Mouse (Mus musculus) MEL (cell line): Measurements from ENCODE around the gene 9130019O22Rik. TPM values are rescaled to one million over a fixed set of nuclear protein-coding genes. Genes with fewer than 3 reads are reported as not detected.
"Not testable (repeated sequence)": the region's sequence is repeated elsewhere in the genome, so short reads cannot be mapped to it uniquely, and the experiment has no call there.

Source experiments
- DNase-seq: peaks from one replicate; pipeline ENCODE4 v3.0.0; 2011; ENCODE audit warnings: low read depth, low spot score
- H3K27ac ChIP-seq: 2 replicates; pipeline ENCODE4 v1.5.1; 2012; ENCODE audit warnings: low read depth, mild to moderate bottlenecking, control low read depth, low read length, moderate library complexity; ENCODE audit not compliant: control insufficient read depth
- H3K27me3 ChIP-seq, 2 experiments: fragments of 150-350 bp in 1 of 2; sonication (generic) in 1 of 2; 2 replicates each; pipeline ENCODE4 v1.6.1; 2012; ENCODE audit warnings: low read length in 2 of 2, mild to moderate bottlenecking in 2 of 2, improper control_type of control experiment in 1 of 2, moderate library complexity in 1 of 2; ENCODE audit not compliant: insufficient read depth in 2 of 2, control insufficient read depth in 1 of 2
- H3K36me3 ChIP-seq, 2 experiments: 2 replicates each; pipeline ENCODE4 v1.6.1; 2012 to 2014; ENCODE audit warnings: low read length in 2 of 2, improper control_type of control experiment in 1 of 2, inconsistent platforms in 1 of 2, mild to moderate bottlenecking in 1 of 2; ENCODE audit not compliant: insufficient read depth in 2 of 2, control insufficient read depth in 1 of 2
- H3K4me1 ChIP-seq, 2 experiments: fragments of 150-350 bp in 1 of 2; sonication (generic) in 1 of 2; 2 replicates each; pipeline ENCODE4 v1.6.1; 2012; ENCODE audit warnings: low read length in 2 of 2, improper control_type of control experiment in 1 of 2, mild to moderate bottlenecking in 1 of 2; ENCODE audit not compliant: insufficient read depth in 2 of 2, control insufficient read depth in 1 of 2
- H3K4me3 ChIP-seq, 2 experiments: fragments of 150-350 bp in 1 of 2; sonication (generic) in 1 of 2; 2 replicates each; pipeline ENCODE4 v1.5.1; 2012; ENCODE audit warnings: low read depth in 2 of 2, low read length in 2 of 2, mild to moderate bottlenecking in 2 of 2, moderate library complexity in 2 of 2, control low read depth in 1 of 2, improper control_type of control experiment in 1 of 2; ENCODE audit not compliant: control insufficient read depth in 1 of 2, insufficient read depth in 1 of 2
- H3K79me2 ChIP-seq: 2 replicates; pipeline ENCODE4 v1.6.1; 2012; ENCODE audit warnings: mild to moderate bottlenecking, low read length, moderate library complexity; ENCODE audit not compliant: control insufficient read depth, poor library complexity, insufficient read depth
- H3K9ac ChIP-seq: 2 replicates; pipeline ENCODE4 v1.6.1; 2012; ENCODE audit warnings: low read depth, mild to moderate bottlenecking, control low read depth, low read length, moderate library complexity; ENCODE audit not compliant: control insufficient read depth, poor library complexity, severe bottlenecking
- H3K9me3 ChIP-seq: fragments of 150-350 bp; sonication (generic); replicated peaks from 2 replicates; pipeline ENCODE4 v1.6.1; 2012; ENCODE audit warnings: mild to moderate bottlenecking, low read length, improper control_type of control experiment, moderate library complexity; ENCODE audit not compliant: insufficient read depth
- BHLHE40 ChIP-seq: IDR thresholded peaks from 2 replicates; pipeline ENCODE4 v1.6.1; 2012; ENCODE audit warnings: low read depth, mild to moderate bottlenecking, inconsistent platforms, low read length, improper control_type of control experiment, borderline replicate concordance
- CTCF ChIP-seq, 3 experiments: IDR thresholded peaks in 2 of 3; conservative IDR thresholded peaks in 1 of 3; 2 replicates each; pipeline ENCODE4 v1.5.1; 2011 to 2012; ENCODE audit warnings: low read length in 3 of 3, low read depth in 2 of 3, mild to moderate bottlenecking in 2 of 3, improper control_type of control experiment in 1 of 3, inconsistent platforms in 1 of 3, mixed read lengths in 1 of 3, moderate library complexity in 1 of 3; ENCODE audit not compliant: control insufficient read depth in 1 of 3, insufficient read depth in 1 of 3, poor library complexity in 1 of 3, severe bottlenecking in 1 of 3
- ELF1 ChIP-seq: IDR thresholded peaks from 2 replicates; pipeline ENCODE4 v1.6.1; 2014; ENCODE audit warnings: low read depth, mild to moderate bottlenecking, inconsistent platforms, low read length, improper control_type of control experiment, moderate library complexity
- ETS1 ChIP-seq: IDR thresholded peaks from 2 replicates; pipeline ENCODE4 v1.6.1; 2012; ENCODE audit warnings: low read depth, mild to moderate bottlenecking, inconsistent platforms, low read length, improper control_type of control experiment, moderate library complexity
- HCFC1 ChIP-seq: IDR thresholded peaks from 2 replicates; pipeline ENCODE4 v1.6.1; 2012; ENCODE audit warnings: low read depth, mild to moderate bottlenecking, inconsistent platforms, low read length, improper control_type of control experiment, moderate library complexity
- MAX ChIP-seq: IDR thresholded peaks from 2 replicates; pipeline ENCODE4 v1.6.1; 2011; ENCODE audit warnings: low read length, improper control_type of control experiment
- MXI1 ChIP-seq: IDR thresholded peaks from 2 replicates; pipeline ENCODE4 v1.6.1; 2011; ENCODE audit warnings: mild to moderate bottlenecking, low read depth, low read length, improper control_type of control experiment
- MYC ChIP-seq: IDR thresholded peaks from 2 replicates; pipeline ENCODE4 v1.6.1; 2011; ENCODE audit warnings: low read depth, mild to moderate bottlenecking, low read length, improper control_type of control experiment, moderate library complexity
- NELFE ChIP-seq: IDR thresholded peaks from 2 replicates; pipeline ENCODE4 v1.6.1; 2011; ENCODE audit warnings: low read depth, low read length, improper control_type of control experiment
- NRF1 ChIP-seq: IDR thresholded peaks from 2 replicates; pipeline ENCODE4 v1.6.1; 2014; ENCODE audit warnings: low read depth, mild to moderate bottlenecking, inconsistent platforms, low read length, improper control_type of control experiment, moderate library complexity; ENCODE audit not compliant: poor library complexity, insufficient read depth, severe bottlenecking
- POLR2A ChIP-seq, 2 experiments: IDR thresholded peaks; 2 replicates each; pipeline ENCODE4 v1.6.1; 2011 to 2012; ENCODE audit warnings: low read length in 2 of 2, mild to moderate bottlenecking in 2 of 2, control low read depth in 1 of 2, improper control_type of control experiment in 1 of 2, low read depth in 1 of 2, moderate library complexity in 1 of 2; ENCODE audit not compliant: control insufficient read depth in 1 of 2, insufficient read depth in 1 of 2, poor library complexity in 1 of 2
- POLR2AphosphoS2 ChIP-seq: IDR thresholded peaks from 2 replicates; pipeline ENCODE4 v1.6.1; 2011; ENCODE audit warnings: low read length, improper control_type of control experiment
- SIN3A ChIP-seq: IDR thresholded peaks from 2 replicates; pipeline ENCODE4 v1.6.1; 2012; ENCODE audit warnings: low read length, improper control_type of control experiment, inconsistent platforms
- SMC3 ChIP-seq: IDR thresholded peaks from 2 replicates; pipeline ENCODE4 v1.6.1; 2011; ENCODE audit warnings: low read depth, low read length, improper control_type of control experiment
- TBP ChIP-seq: IDR thresholded peaks from 2 replicates; pipeline ENCODE4 v1.8.0; 2011; ENCODE audit warnings: low read depth, low read length, improper control_type of control experiment
- USF1 ChIP-seq: IDR thresholded peaks from 2 replicates; pipeline ENCODE4 v1.6.1; 2014; ENCODE audit warnings: low read depth, mild to moderate bottlenecking, inconsistent platforms, low read length, improper control_type of control experiment, moderate library complexity
- USF2 ChIP-seq, 2 experiments: IDR thresholded peaks; 2 replicates each; pipeline ENCODE4 v1.6.1; 2011 to 2012; ENCODE audit warnings: improper control_type of control experiment in 2 of 2, low read length in 2 of 2, borderline replicate concordance in 1 of 2, inconsistent platforms in 1 of 2, low read depth in 1 of 2, mild to moderate bottlenecking in 1 of 2; ENCODE audit not compliant: insufficient read depth in 1 of 2
- ZMIZ1 ChIP-seq: IDR thresholded peaks from 2 replicates; pipeline ENCODE4 v1.6.1; 2012; ENCODE audit warnings: low read depth, mild to moderate bottlenecking, inconsistent platforms, low read length, improper control_type of control experiment, moderate library complexity
- polyA plus RNA-seq, 2 experiments: library from polyadenylated mRNA; stranded (reverse) in 1 of 2; unstranded in 1 of 2; fragments of >175 nt in 1 of 2; fragments of >200 nt in 1 of 2; gene quantifications; 2 replicates each; pipeline versions ENCODE4 v1.2.1 to v1.2.4; 2012; ENCODE audit warnings: low replicate concordance in 2 of 2, low read depth in 1 of 2; ENCODE audit not compliant: insufficient read length in 2 of 2, insufficient read depth in 1 of 2, missing spikeins in 1 of 2
- total RNA-seq: library from RNA; depleted of rRNA; stranded (reverse); fragments of 300-350 nt; gene quantifications from 2 replicates; pipeline ENCODE4 v1.2.3, GENCODE M21; 2012

The 9130019O22Rik gene
- total and polyA plus RNA-seq, 3 experiments = 1.5 to 2.1 TPM; not detected in 1

- Histone ChIP-seq H3K9ac (peak within 1 kb of the TSS; percentile 76), H3K27ac (peak within 1 kb of the TSS; percentile 36), H3K4me3 (peak within 1 kb of the TSS; percentile 72 to 80), H3K4me1 (peaks cover 23 to 37% of the 10 kb centered on the region in 2 experiments), H3K36me3 (peaks cover 0 to 32% of the 10 kb centered on the region in 2 experiments; a peak in 2 of 4 replicates)
- not testable (repeated sequence) for H3K27me3 ChIP-seq, H3K79me2 ChIP-seq, H3K9me3 ChIP-seq
- TF ChIP-seq CTCF (IDR thresholded peaks at IDR 0.05 in 2 of 3, conservative IDR thresholded peaks at IDR 0.05 in 1 of 3; ENCODE audit: control insufficient read depth in 1 of 3, insufficient read depth in 1 of 3, low read depth in 2 of 3, low read length in 3 of 3, poor library complexity in 1 of 3, severe bottlenecking in 1 of 3) (peak; percentile 25 to 56 (median 54); a peak in 5 of 6 replicates), HCFC1 (peak; percentile 94), MAX (peak; percentile 90), SIN3A (peak; percentile 92), NRF1 (peak; percentile 41; the same call in 1 of the 2 replicates), POLR2A (IDR thresholded peaks at IDR 0.05; ENCODE audit: control insufficient read depth in 1 of 2, insufficient read depth in 1 of 2, low read depth in 1 of 2, low read length in 2 of 2, poor library complexity in 1 of 2) (peak; percentile 77 to 87), NELFE (peak; percentile 78), USF1 (peak; percentile 98), MXI1 (peak; percentile 74), TBP (peak; percentile 69), BHLHE40 (peak; percentile 87), ZMIZ1 (0 out of 2 replicates have a peak, but pooled peaks have one; percentile 56), ETS1 (peak; percentile 74; the same call in 1 of the 2 replicates), ELF1 (peak; percentile 71; the same call in 1 of the 2 replicates), POLR2AphosphoS2 (peak; percentile 77; the same call in 1 of the 2 replicates), USF2 (IDR thresholded peaks at IDR 0.05; ENCODE audit: borderline replicate concordance in 1 of 2, insufficient read depth in 1 of 2, low read depth in 1 of 2, low read length in 2 of 2) (peak; percentile 90 to 92), MYC (peak; percentile 76; the same call in 1 of the 2 replicates)
- DNase-seq = peak; percentile 98
Observed at GRCm38 (mm10) chr7:127375271-127376245, 11.4 kb downstream of the 9130019O22Rik start, which contains the start of gene Zfp747. Gene Zfp747, minus strand, starts transcription at chr7:127376050.

GRCm38 (mm10) chr7:127371870-127372269, 15.1 kb downstream of the 9130019O22Rik start:
- not testable (repeated sequence) for H3K4me3 ChIP-seq, H3K27me3 ChIP-seq, H3K79me2 ChIP-seq, H3K9ac ChIP-seq, H3K9me3 ChIP-seq
- DNase-seq = peak; percentile 48
- TF ChIP-seq SMC3 (peak; percentile 36), CTCF (IDR thresholded peaks at IDR 0.05 in 2 of 3, conservative IDR thresholded peaks at IDR 0.05 in 1 of 3; ENCODE audit: control insufficient read depth in 1 of 3, insufficient read depth in 1 of 3, low read depth in 2 of 3, low read length in 3 of 3, poor library complexity in 1 of 3, severe bottlenecking in 1 of 3) (peak; percentile 39 to 43 (median 40))
- H3K27ac ChIP-seq = peak overlapping the region; percentile 15; the same call in 1 of the 2 replicates
- peaks cover 0 to 13% of the 10 kb centered on the region in 2 experiments; a peak in 2 of 4 replicates for H3K36me3 ChIP-seq
- peaks cover 9 to 16% of the 10 kb centered on the region in 2 experiments for H3K4me1 ChIP-seq
